Mouse (Mus musculus): ENCODE measurements at regions not wholly inside any gene's neighbourhood (a gene's known extent, or its start where the extent isn't known, plus 50 kb on each side); places are given as distances from the start of the nearest gene placed in this dataset.

DNA sequence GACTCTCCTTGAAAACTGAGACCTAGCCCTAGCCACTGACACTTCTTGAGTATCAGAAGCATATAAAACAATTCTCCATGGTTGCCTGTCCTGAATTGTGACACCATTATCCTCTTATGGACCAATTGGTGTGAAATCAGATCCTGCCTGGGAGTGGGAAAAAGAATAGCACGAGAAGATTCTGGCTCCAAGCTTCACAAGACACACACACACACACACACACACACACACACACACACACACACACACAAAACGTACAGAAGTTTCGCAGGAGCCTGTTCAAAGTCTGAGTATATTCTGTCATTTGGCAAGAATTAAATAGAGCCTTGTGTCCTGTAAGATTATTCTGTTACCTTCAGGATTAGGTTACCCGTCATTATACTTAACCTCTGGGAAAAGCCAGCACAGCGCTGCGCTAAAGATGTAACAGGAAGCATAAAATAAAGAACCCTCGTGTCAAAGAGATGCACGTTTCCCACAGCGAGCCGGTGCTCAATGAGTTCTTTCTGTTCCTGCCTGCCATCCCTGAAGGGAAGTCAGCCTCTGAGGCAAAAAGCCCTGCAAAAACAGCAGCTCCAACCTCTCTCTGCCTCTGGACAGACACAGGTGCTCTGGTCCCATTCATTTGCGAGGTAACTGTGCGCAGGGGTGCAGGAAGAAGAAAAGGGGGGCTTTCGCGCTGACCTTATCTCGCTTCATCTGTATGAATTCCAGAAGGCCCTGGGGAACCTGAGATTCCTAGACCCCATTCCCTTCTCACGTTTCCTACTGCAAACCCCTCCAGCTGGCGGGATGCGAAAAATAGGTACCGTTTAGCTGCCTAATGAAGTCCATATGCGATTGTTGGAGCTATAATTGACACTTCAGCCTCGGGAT is 178.4 kb upstream of the Elac2 start:
- DNase-seq, result no peak

GRCm38 (mm10) chr11:64801351-64801750 is 177.5 kb upstream of the Elac2 start:
- DNase-seq, result no peak

DNA sequence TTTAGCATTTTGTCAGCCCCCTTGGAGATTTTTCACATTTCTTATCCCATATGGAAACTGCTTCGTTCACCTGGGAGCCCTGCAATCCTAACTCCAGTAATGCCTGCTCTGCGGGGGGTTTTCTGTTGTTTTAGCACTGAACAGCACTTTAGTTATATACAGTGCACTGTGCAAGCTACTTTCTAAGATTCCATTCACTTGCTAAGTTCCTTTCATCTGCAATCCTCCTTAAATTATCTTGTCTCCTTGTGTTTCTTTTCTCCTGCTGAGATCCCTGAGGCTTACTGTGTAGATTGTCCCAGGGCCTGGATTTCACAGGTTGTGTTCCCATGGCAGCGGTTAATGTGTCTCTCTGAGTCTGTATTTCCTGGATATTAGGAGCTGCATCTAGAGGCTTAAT is 173.3 kb upstream of the Elac2 start:
- no peak for DNase-seq

DNA sequence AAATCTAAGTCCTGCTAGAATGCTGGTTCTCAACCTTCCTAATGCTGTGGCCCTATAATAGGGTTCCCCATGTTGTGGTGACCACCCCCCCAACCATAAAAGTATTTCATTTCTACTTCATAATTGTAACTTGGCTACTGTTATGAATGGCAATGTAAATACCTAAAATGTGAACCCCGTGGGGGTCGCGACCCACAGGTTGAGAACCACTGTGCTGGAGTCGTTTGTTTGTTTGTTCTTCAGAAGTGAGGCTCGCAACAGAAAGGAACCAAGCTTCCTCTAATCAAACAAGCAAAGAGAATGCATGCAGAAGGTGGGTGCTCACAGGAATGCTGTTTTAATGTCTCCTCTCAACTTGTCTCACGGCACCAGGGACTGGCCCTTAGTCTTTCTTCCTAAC is 166.4 kb upstream of the Elac2 start:
- DNase-seq, result no peak

DNA sequence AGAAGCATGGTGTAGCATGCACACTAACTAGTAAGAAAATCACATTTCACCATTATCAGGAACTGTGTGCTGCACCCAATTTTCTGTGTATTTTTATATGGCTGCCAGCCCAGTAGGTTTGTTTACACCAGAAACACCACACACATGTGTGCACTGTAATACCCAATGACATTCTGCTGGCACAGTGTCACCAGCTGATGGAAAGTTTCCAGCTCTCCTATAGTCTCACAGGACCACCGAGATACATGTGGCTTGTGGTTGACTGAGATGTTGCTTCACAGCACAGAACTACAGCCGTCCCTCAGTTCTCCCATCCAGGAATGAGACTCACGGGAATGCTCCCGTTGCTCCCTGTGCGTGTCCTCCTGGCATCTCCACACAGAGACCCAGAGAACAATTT is 149.4 kb upstream of the Elac2 start:
- no peak for DNase-seq

DNA sequence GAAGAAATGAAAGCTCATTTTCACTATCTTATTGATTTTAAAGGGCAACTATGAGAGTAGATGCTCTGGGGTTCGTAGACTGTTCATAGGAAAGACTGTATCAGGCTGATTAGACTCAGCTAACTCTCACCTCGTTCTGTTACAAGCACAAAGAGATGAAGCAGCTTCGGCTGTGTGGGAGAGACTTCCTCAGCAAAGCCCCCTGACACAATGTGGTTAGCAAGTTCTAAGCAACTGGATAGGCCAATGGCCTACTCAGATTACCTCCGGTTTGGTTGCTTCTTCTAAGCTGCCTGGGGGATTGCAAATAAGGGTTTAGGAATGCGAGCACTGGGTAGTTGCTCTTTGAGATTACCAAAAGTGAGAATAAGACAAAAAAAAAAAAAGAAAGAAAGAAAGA is 146.4 kb upstream of the Elac2 start:
- DNase-seq, result no peak

DNA sequence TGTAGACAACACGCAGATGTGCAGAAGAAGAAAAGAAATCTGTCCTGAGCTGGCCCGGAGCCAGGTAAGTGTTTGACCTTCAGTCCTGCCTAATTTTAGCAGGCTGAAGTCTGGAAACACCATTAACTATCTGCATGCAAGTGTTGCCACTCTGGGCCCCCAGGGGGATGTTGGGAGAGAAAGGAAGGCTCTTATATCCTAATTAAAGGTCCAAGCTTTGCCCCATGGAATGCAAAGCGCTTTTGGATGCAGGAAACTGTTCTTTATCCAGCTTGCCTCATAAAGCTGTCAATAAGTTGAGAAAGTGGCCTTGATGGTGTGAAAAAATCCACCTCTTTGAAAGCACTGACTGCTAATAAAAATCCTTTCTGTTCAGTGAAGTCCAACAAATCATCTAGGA is 145.1 kb upstream of the Elac2 start:
- DNase-seq, result no peak

- DNase-seq, result peak; percentile 14
Observed at GRCm38 (mm10) chr11:64836771-64837170, 142.1 kb upstream of the Elac2 start.

DNA sequence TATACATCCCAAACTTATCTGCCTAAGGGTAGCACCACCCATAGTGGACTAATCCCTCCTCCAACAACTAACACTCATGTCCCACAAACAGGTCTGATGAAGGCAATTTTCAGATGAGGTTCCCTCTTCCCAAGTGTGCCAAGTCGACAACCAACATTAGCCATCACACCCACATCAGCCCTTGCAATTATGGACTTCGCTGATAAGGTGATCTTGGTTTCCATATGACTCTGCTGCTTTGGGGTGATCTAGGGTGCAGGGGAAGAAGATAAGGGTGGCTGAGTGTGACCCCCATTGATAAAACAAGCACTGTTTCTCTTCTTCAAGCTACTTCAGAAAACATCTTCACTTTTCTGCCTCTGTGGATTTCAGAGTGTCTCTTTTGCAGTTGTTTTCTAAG is 137.7 kb upstream of the Elac2 start:
- no peak for DNase-seq

DNA sequence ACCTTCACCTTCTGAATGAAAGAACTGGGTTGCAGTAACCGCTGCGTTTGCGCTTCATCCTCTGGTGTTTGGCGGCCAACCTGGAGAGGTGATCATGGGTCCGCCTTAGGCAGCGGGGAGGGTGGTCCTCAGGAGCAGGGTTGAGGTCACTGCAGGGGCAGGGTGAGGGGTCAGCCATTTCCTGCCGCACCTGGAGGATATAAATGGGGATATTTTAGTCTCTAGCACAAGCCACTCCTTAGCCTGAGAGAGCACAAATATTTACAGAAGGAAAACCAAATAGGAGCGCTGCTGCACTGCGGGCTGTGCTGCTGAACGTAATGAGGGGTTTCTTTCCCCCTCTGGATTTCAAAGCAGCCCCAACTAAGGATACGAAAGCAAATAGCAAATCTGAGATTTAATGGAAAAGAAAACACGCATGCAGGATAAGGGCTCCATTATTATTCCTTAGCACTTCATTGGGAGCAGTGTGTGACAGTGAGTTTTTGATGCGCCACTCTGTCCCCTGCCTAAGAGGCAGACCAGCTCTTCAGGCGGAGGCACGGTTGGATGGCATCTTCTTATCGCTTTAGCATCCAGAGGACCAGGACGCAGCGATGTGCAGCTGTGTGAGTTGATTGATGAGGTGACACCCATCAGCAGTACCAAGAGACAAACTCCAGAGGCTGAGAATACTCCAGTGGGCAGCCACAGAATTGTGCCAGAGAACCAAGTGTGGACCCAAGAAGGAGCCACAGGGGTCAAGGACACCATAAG is 135.9 kb upstream of the Elac2 start:
- DNase-seq, result peak; percentile 9

DNA sequence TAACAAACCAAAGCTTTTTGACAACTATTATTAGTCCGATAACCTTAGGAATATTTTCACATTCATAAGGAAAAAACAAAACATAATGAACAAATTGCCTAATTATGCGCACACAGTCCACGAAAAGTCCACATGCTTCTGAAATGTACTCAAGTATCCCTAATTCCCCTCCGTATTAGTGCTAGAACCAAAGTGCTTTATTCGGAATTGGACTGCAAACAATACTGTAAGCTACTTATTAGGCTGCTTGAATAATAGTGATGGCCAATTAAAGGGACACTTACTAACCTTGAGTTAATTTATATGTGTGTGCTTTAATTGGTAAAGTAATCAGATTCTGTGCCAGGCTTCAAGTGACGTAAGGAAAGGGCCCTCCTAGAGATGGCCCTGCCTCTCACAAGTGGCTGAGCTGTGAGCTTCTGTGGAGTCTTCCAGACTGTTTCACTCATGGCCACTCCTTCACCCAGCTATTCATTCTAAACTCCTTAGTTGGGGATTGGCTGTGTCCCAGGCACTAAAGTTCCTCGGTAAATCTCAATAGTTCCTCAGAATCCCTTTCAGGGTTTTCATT is 132.2 kb upstream of the Elac2 start:
- DNase-seq, result no peak

GRCm38 (mm10) chr11:64859636-64860035 is 119.2 kb upstream of the Elac2 start:
- no peak for DNase-seq

- no peak for DNase-seq
Observed at GRCm38 (mm10) chr11:64880674-64881073, 98.2 kb upstream of the Elac2 start.

DNA sequence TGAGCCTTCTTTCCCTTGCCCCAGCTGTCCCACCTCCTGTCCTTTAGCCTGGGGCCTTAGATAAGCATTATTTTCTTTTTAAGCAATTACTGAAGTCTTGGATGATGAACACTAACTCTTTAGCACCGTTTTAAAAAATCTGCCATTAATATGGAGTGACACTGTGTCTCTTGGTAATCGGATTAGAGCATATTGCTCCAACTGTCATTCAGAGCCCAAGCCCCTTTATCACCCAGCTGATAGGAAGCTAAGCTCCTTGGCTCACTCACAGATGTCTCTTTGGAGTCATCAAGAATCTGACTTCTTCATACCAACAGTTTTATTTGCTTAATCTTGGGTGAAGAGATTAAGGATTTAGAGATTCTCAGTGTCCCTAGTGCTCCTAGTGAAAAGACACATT is 94.3 kb upstream of the Elac2 start:
- no peak for DNase-seq

GRCm38 (mm10) chr11:64889335-64890020 is 89.4 kb upstream of the Elac2 start:
- no peak for DNase-seq

DNA sequence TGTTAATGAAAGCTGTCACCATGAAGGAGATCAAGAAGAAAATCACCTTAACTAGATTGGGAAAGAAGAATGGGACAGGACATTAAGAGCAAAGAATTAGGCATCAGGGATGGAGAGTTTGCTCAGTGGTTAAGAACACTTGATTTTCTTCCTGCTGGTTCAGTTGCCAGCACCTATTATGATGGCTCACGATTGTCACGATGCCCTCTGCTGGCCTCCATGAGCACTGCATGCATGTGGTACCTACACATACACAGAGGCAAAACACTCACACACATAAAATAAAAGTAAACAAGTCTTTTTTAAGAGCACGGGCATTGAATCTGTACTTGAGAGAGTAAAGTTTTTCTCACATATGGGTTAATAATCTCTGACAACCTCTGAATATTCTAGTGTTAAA is 88.1 kb upstream of the Elac2 start:
- DNase-seq, result peak; percentile 51

GRCm38 (mm10) chr11:64895804-64896466 is 82.9 kb upstream of the Elac2 start:
- DNase-seq, result no peak

DNA sequence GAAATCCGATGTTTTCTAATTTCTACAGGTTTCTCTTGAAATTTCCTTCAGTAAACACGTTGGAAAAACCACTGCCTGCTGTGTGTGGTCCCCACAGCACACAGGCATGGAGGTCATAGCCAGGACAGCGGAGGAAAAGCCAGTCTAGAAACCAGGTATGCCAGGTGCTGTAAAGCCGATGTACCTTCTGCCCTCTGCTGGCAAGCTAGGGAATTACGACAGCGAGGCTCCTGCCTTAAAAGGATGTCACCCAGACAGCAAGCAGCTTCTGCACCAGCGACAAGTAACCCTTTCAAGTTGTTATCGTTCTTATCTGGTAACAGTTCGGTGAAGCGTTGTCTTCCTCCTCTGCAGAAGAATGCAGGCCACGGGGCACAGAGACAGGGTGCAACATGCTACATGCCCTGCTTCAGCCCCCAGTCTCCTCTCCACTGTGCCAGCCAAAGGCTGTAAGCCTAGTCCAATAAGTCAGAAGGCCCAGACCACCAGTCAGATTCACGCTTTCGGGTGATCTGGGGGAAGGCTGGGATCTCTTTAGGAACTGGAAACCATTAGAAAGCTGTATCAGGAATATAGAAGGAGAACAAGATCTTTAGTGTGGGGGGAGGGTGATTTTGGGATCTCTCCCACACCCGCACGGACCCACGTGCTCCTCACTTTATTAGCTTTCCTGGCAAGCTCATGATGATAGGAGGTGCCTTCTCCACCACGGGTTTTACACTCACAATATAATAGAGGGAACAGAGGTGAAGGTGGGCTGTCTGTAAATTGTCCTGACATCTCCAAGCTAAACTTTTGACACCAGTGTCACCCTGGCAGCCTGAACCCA is 79.9 kb upstream of the Elac2 start:
- peak; percentile 83 for DNase-seq

GRCm38 (mm10) chr11:64899587-64900278 is 79.1 kb upstream of the Elac2 start:
- DNase-seq, result no peak

DNA sequence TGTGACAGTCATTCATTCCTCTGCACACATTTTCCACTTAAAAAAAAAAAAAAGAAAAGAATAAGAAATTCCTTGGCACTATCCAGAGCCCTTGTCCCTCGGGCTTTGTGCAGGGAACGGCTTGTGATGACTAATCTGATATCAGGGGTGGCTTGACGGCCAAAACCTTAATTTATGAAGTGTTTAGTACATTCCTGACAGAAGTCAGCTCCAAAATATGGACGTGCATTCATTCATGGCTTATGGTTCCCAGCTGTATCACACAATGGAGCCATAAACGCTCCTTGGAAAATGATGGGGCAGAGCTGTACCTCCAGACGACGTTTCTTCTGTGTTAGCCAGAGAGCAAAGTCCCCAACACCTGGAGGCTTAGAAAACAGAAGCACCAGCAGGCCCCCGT is 62.1 kb upstream of the Elac2 start:
- DNase-seq, result peak; percentile 1

DNA sequence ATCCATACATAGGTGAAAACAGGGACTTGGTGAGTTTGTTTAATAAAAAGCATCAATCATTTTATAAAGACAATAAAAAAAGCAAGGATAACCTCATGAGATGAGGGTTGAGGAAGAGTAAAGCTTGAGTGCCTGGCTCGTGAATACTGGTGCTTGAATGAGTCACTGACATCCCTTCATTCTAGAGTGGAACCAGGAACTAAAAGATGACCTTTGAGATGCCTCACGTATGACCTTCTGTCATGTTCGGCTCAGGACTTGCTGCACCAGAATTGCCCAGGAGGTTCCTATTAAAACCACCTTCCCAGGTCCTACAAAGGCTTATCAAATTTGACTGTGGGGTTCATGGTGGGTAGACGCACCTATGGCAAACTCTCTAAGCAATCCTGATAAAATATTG is 61.5 kb upstream of the Elac2 start:
- no peak for DNase-seq
